ENCODE assay signal across 21 mouse cellular contexts in genomic region chr1:125549872-125550271, GRCm38 (mm10). TPM values are rescaled to one million over a fixed set of nuclear protein-coding genes. Genes with fewer than 3 reads are reported as not detected.
A peak's percentile ranks its signal among the peaks of the same experiment; 100 is the strongest.
DNase-seq lines count a peak whose midpoint lies in the region; ATAC-seq lines count a peak whose summit lies in the region.
"Had no signal": no experiment of that assay in that cellular context is flagged by ENCODE, and none has a peak within 500 bp of the region (broad histone marks: within the 10 kb centered on the region; RNA-seq: fewer than 3 reads in every experiment).

No protein-coding gene starts in this region.

- H3K4me3 ChIP-seq in kidney, embryonic 16.5 days (ENCODE audit: low read length): no peak overlapping the region
- no peak overlapping the region for H3K4me3 ChIP-seq in lung, embryonic 16.5 days (ENCODE audit: low read length)
- H3K4me3 ChIP-seq: erythroblast, embryonic 14.5 days; heart, embryonic 10.5 days; hindbrain, embryonic 13.5 days; liver, embryonic 13.5 days; midbrain, embryonic 10.5 days had no signal

- H3K9ac ChIP-seq in kidney, embryonic 16.5 days (replicated peaks; ENCODE audit: low read length): no peak overlapping the region
- no peak overlapping the region for H3K9ac ChIP-seq in lung, embryonic 16.5 days (ENCODE audit: low read length)
- H3K9ac ChIP-seq: hindbrain, embryonic 13.5 days; liver, embryonic 13.5 days had no signal

- ATAC-seq in kidney, embryonic 16.5 days (ENCODE audit: low FRiP score, low TSS enrichment): no peak; the same call in 1 of the 2 replicates
- ATAC-seq in lung, embryonic 16.5 days (ENCODE audit: low read depth): peak; percentile 72
- ATAC-seq: forebrain, embryonic 14.5 days had no signal

- H3K4me2 ChIP-seq in kidney, embryonic 16.5 days (replicated peaks; ENCODE audit: low read depth, low read length): no peak overlapping the region
- peak overlapping the region; percentile 12; the same call in 1 of the 2 replicates for H3K4me2 ChIP-seq in lung, embryonic 16.5 days (ENCODE audit: low read depth, low read length)
- H3K4me2 ChIP-seq: hindbrain, embryonic 13.5 days; liver, embryonic 13.5 days had no signal

- H3K27me3 ChIP-seq in kidney, embryonic 16.5 days (ENCODE audit: insufficient read depth, low read length): no peaks in the 10 kb centered on the region
- H3K27me3 ChIP-seq in lung, embryonic 16.5 days (ENCODE audit: control insufficient read depth, insufficient read depth, low read depth, low read length): no peaks in the 10 kb centered on the region
- H3K27me3 ChIP-seq: hindbrain, embryonic 13.5 days; liver, embryonic 13.5 days had no signal

- H3K27ac ChIP-seq in kidney, embryonic 16.5 days (ENCODE audit: low read length): peak overlapping the region; percentile 54
- H3K27ac ChIP-seq in lung, embryonic 16.5 days (ENCODE audit: low read length): peak overlapping the region; percentile 81
- H3K27ac ChIP-seq: heart, embryonic 10.5 days; hindbrain, embryonic 13.5 days; liver, embryonic 13.5 days; midbrain, embryonic 10.5 days had no signal

- H3K36me3 ChIP-seq in kidney, embryonic 16.5 days (ENCODE audit: insufficient read depth, low read length): no peaks in the 10 kb centered on the region
- no peaks in the 10 kb centered on the region for H3K36me3 ChIP-seq in lung, embryonic 16.5 days (ENCODE audit: control insufficient read depth, insufficient read depth, low read length)
- H3K36me3 ChIP-seq: heart, embryonic 10.5 days; hindbrain, embryonic 13.5 days; liver, embryonic 13.5 days; midbrain, embryonic 10.5 days had no signal

- WGBS in kidney, embryonic 16.5 days: 23% methylated on average over 1 of the region's 1 CpGs
- 29% methylated on average over 1 of the region's 1 CpGs for WGBS in lung, embryonic 16.5 days
- 23% methylated on average over 1 of the region's 1 CpGs for WGBS in large intestine, adult 2 months

- DNase-seq in kidney, postnatal 10 days: no peak
- no peak for DNase-seq in lung, adult 18-20 months
- DNase-seq in large intestine, adult 2 months (ENCODE audit: low read depth, low spot score): peak; percentile 97
- no peak for DNase-seq in gastrocnemius, postnatal 25 days
- DNase-seq in yolk sac, embryonic 10.5 days (ENCODE audit: low spot score): no peak
- DNase-seq: adrenal gland, adult 2 months; cerebellum, postnatal 14 days; embryo, embryonic 11 days; gastrocnemius, postnatal 36 days; heart, postnatal 10 days; kidney, adult 18-20 months; liver, embryonic 13.5 days; right cerebral cortex, adult 18-20 months; thymus, postnatal 25 days had no signal

- H3K4me1 ChIP-seq in kidney, embryonic 16.5 days (ENCODE audit: insufficient read depth, low read length): no peaks in the 10 kb centered on the region
- H3K4me1 ChIP-seq in lung, embryonic 16.5 days (replicated peaks; ENCODE audit: control insufficient read depth, insufficient read depth, low read length): no peaks in the 10 kb centered on the region
- H3K4me1 ChIP-seq: heart, embryonic 10.5 days; hindbrain, embryonic 13.5 days; liver, embryonic 13.5 days; midbrain, embryonic 10.5 days had no signal

- H3K9me3 ChIP-seq in kidney, embryonic 16.5 days (ENCODE audit: low read length): no peaks in the 10 kb centered on the region
- no peaks in the 10 kb centered on the region for H3K9me3 ChIP-seq in lung, embryonic 16.5 days (ENCODE audit: control insufficient read depth, low read length)
- H3K9me3 ChIP-seq: heart, embryonic 10.5 days; hindbrain, embryonic 13.5 days; liver, embryonic 13.5 days; midbrain, embryonic 10.5 days had no signal

RNA-seq across cellular contexts. Expression of gene Slc35f5, which starts 10.5 kb away (rescaled TPM):
- polyA plus RNA-seq in kidney, embryonic 16.5 days (2015; fragmentation: Nextera tagmentation; extraction: Ambion mirVana): 56.1 and 59.6 TPM in 2 replicates
- polyA plus RNA-seq in lung, embryonic 16.5 days (2015; fragmentation: Nextera tagmentation; extraction: Ambion mirVana): 52.4 and 53.0 TPM in 2 replicates
- 47.2 and 55.5 TPM in 2 replicates for polyA plus RNA-seq in large intestine, adult 2 months (2012; rRNA removed)
- total RNA-seq in gastrocnemius, postnatal 25 days (2021): 10 to 100 TPM; 18.6 to 18.9 TPM
- polyA plus RNA-seq: erythroblast, embryonic 14.5 days had no signal
